Mouse (Mus musculus) bone marrow macrophage, adult 2 months (primary cell): ENCODE results near the gene 2810408A11Rik.

ENCODE experiments used
- CTCF ChIP-seq: IDR thresholded peaks from 2 replicates; pipeline ENCODE4 v1.5.1; 2012; ENCODE audit warnings: low read depth, mild to moderate bottlenecking, low read length, moderate library complexity
- POLR2A ChIP-seq: IDR thresholded peaks from 2 replicates; pipeline ENCODE4 v1.6.1; 2012; ENCODE audit warnings: mild to moderate bottlenecking, low read depth, low read length, borderline replicate concordance

- TF ChIP-seq CTCF (no peak), POLR2A (no peak)
These were observed 33.9 kb upstream of the 2810408A11Rik start for GRCm38 (mm10) chr11:69934681-69935080.
